Mouse (Mus musculus) hindbrain, embryonic 13.5 days (tissue): ENCODE results near the gene Rhox3a2. TPM values are rescaled to one million over a fixed set of nuclear protein-coding genes. Genes with fewer than 3 reads are reported as not detected.
"Not testable (repeated sequence)": the region's sequence is repeated elsewhere in the genome, so short reads cannot be mapped to it uniquely, and the experiment has no call there.

Source experiments
- ATAC-seq: fragments of 200-750 bp; cut with Nextera tagmentation; 2 replicates; pipeline ENCODE4 v1.8.0; 2017; ENCODE audit warnings: moderate TSS enrichment; ENCODE audit not compliant: low FRiP score
- H3K27ac ChIP-seq: fragments of 300-500 bp; sonication (generic); 2 replicates; pipeline ENCODE4 v1.5.1; 2015; ENCODE audit warnings: inconsistent platforms, mild to moderate bottlenecking, moderate library complexity
- H3K27me3 ChIP-seq: fragments of 300-500 bp; sonication (generic); 2 replicates; pipeline ENCODE4 v1.6.1; 2015; ENCODE audit warnings: mild to moderate bottlenecking, inconsistent platforms
- H3K36me3 ChIP-seq: fragments of 300-500 bp; sonication (generic); 2 replicates; pipeline ENCODE4 v1.6.1; 2015; ENCODE audit warnings: mild to moderate bottlenecking, inconsistent platforms
- H3K4me1 ChIP-seq: fragments of 300-500 bp; sonication (generic); replicated peaks from 2 replicates; pipeline ENCODE4 v1.6.1; 2015; ENCODE audit warnings: inconsistent platforms
- H3K4me2 ChIP-seq: fragments of 300-500 bp; sonication (generic); 2 replicates; pipeline ENCODE4 v1.6.1; 2015; ENCODE audit warnings: inconsistent platforms, mild to moderate bottlenecking, moderate library complexity
- H3K4me3 ChIP-seq: fragments of 300-500 bp; sonication (generic); 2 replicates; pipeline ENCODE4 v1.5.1; 2015; ENCODE audit warnings: mild to moderate bottlenecking, inconsistent platforms
- H3K9ac ChIP-seq: fragments of 300-500 bp; sonication (generic); 2 replicates; pipeline ENCODE4 v1.6.1; 2015; ENCODE audit warnings: mild to moderate bottlenecking, inconsistent platforms
- H3K9me3 ChIP-seq: fragments of 300-500 bp; sonication (generic); 2 replicates; pipeline ENCODE4 v1.6.1; 2016; ENCODE audit warnings: inconsistent platforms
- WGBS: fragments of 180-500 bp; shearing (Covaris S2); methylation state at CpG from one replicate; pipeline ENCODE4 v1.1.7; 2015; 5-methylcytosine and 5-hydroxymethylcytosine counted together
- polyA plus RNA-seq: library from polyadenylated mRNA; unstranded; fragments of >200 nt; fragmentation: Nextera tagmentation; extraction: Ambion mirVana; gene quantifications from 2 replicates; pipeline ENCODE4 v1.2.1, GENCODE M21; 2015

Gene Rhox3a2
- not detected in 2 replicates for polyA plus RNA-seq

DNA sequence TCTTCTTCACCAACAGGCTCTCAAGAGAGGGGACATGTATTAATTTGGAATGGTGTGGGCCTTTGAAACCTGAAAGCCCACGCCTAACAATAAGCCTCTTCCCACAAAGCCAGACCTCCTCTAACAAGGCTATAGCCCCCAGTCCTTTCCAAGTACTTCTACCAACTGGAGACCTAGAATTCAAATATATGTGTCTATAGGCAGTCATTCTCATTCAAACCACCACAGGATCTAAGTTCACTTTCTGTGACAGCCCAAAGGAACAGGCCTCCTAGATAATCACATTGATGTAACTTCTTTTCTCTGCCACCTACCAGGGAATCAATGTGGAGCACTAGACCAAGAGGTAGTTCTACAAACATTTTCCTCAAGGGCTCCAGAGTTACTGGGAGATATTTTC is at the start of gene Rhox3a2:
TSS of gene Rhox3a2 (plus strand) at position 301 of the 400 bp plus-strand sequence.
- H3K4me1 ChIP-seq, H3K4me2 ChIP-seq, H3K4me3 ChIP-seq, H3K27ac ChIP-seq, H3K36me3 ChIP-seq, ATAC-seq, H3K27me3 ChIP-seq, H3K9ac ChIP-seq, H3K9me3 ChIP-seq: not testable (repeated sequence)
- no CpG with 5 or more reads among the region's 1 CpGs for WGBS

DNA sequence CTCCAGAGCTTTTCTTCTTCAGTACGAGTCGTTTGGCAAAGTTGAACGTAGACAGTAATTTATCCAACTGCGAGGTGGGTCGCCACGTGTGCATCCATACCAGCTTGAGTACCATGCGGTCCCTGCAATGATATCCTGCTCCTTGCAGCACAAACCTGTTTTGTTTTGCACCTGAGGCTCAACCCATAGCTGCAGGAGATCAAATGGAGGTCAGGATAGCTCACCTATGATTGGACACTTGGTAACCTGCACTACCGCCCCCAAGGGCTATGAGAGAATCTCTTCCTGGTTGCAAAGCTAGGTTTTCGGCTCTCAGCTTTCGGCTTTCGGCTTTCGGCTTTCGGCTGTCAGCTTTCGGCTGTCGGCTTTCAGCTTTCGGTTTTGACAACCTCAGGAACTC is 10.7 kb downstream of the Rhox3a2 start, which contains the start of gene Rhox4a2:
TSS of gene Rhox4a2 (plus strand) at position 301 of the 400 bp plus-strand sequence.
- H3K27ac ChIP-seq, H3K4me3 ChIP-seq, H3K9me3 ChIP-seq, ATAC-seq, H3K4me1 ChIP-seq, H3K9ac ChIP-seq, H3K36me3 ChIP-seq, H3K27me3 ChIP-seq, H3K4me2 ChIP-seq: not testable (repeated sequence)
- WGBS, result 96% methylated on average over 9 of the region's 16 CpGs

- no CpG with 5 or more reads among the region's 9 CpGs for WGBS
- not testable (repeated sequence) for H3K4me1 ChIP-seq, H3K27me3 ChIP-seq, ATAC-seq, H3K27ac ChIP-seq, H3K9me3 ChIP-seq, H3K4me2 ChIP-seq, H3K9ac ChIP-seq, H3K36me3 ChIP-seq, H3K4me3 ChIP-seq
Observed at GRCm38 (mm10) chrX:37411767-37412166, 31.9 kb downstream of the Rhox3a2 start, which contains the start of gene Rhox2b. Gene Rhox2b, plus strand, starts transcription at chrX:37412067.

DNA sequence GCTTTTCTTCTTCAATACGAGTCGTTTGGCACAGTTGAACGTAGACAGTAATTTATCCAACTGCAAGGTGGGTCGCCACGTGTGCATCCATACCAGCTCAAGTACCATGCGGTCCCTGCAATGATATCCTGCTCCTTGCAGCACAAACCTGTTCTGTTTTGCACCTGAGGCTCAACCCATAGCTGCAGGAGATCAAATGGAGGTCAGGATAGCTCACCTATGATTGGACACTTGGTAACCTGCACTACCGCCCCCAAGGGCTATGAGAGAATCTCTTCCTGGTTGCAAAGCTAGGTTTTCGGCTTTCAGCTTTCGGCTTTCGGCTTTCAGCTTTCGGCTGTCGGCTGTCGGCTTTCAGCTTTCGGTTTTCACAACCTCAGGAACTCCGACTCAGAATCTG is 52.4 kb downstream of the Rhox3a2 start, which contains the start of gene Rhox4b:
TSS of gene Rhox4b (plus strand) at position 301 of the 400 bp plus-strand sequence.
- WGBS, result 90% methylated on average over 14 of the region's 15 CpGs

More for the DNA sequence above, 52.4 kb downstream of the Rhox3a2 start, which contains the start of gene Rhox4b:
- not testable (repeated sequence) for H3K36me3 ChIP-seq, H3K27me3 ChIP-seq, H3K9me3 ChIP-seq, H3K27ac ChIP-seq, H3K4me3 ChIP-seq, H3K4me1 ChIP-seq, H3K4me2 ChIP-seq, ATAC-seq, H3K9ac ChIP-seq

Other genes starting within 250 kb of the Rhox3a2 start
- 0.28 and 0.30 TPM in 2 replicates for gene Akap14, start 211.2 kb upstream of the Rhox3a2 start, polyA plus RNA-seq
- 683 and 716 TPM in 2 replicates for gene Ndufa1, start 188.9 kb upstream of the Rhox3a2 start, polyA plus RNA-seq
- gene Rnf113a1, start 188.8 kb upstream of the Rhox3a2 start, polyA plus RNA-seq, result 18.6 and 20.0 TPM in 2 replicates
- gene Gm9, start 169.0 kb upstream of the Rhox3a2 start, polyA plus RNA-seq, result not detected in 2 replicates
- gene Rhox1, start 157.8 kb upstream of the Rhox3a2 start, polyA plus RNA-seq, result not detected in 2 replicates
- 0.32 TPM in 1 of 2 replicates, not detected in the other for gene Rhox2a, start 135.1 kb upstream of the Rhox3a2 start, polyA plus RNA-seq
- not detected in 2 replicates for gene Rhox3a, start 130.1 kb upstream of the Rhox3a2 start, polyA plus RNA-seq
- not detected in 2 replicates for gene Rhox4a, start 114.7 kb upstream of the Rhox3a2 start, polyA plus RNA-seq
- gene Rhox4a2, start 10.8 kb downstream of the Rhox3a2 start, polyA plus RNA-seq, result not detected in 2 replicates
- not detected in 2 replicates for gene Rhox2b, start 32.0 kb downstream of the Rhox3a2 start, polyA plus RNA-seq
- gene Rhox4b, start 52.5 kb downstream of the Rhox3a2 start, polyA plus RNA-seq, result not detected in 2 replicates
- 0.94 TPM in 1 of 2 replicates, not detected in the other for gene Rhox2c, start 73.7 kb downstream of the Rhox3a2 start, polyA plus RNA-seq
- gene Rhox3c, start 78.6 kb downstream of the Rhox3a2 start, polyA plus RNA-seq, result not detected in 2 replicates
- gene Rhox4c, start 100.3 kb downstream of the Rhox3a2 start, polyA plus RNA-seq, result not detected in 2 replicates
- not detected in 2 replicates for gene Rhox2d, start 113.4 kb downstream of the Rhox3a2 start, polyA plus RNA-seq
- gene Rhox4d, start 134.3 kb downstream of the Rhox3a2 start, polyA plus RNA-seq, result not detected in 2 replicates
- not detected in 2 replicates for gene Rhox2e, start 150.4 kb downstream of the Rhox3a2 start, polyA plus RNA-seq
- gene Rhox3e, start 162.0 kb downstream of the Rhox3a2 start, polyA plus RNA-seq, result not detected in 2 replicates
- gene Rhox4e, start 177.4 kb downstream of the Rhox3a2 start, polyA plus RNA-seq, result not detected in 2 replicates
- gene Rhox2f, start 191.4 kb downstream of the Rhox3a2 start, polyA plus RNA-seq, result not detected in 2 replicates
- not detected in 2 replicates for gene Rhox3f, start 201.0 kb downstream of the Rhox3a2 start, polyA plus RNA-seq
- not detected in 2 replicates for gene Rhox4f, start 227.7 kb downstream of the Rhox3a2 start, polyA plus RNA-seq
- gene Rhox3g, start 248.6 kb downstream of the Rhox3a2 start, polyA plus RNA-seq, result not detected in 2 replicates